Mouse (Mus musculus): ENCODE measurements around the gene Ddx19a. TPM values are rescaled to one million over a fixed set of nuclear protein-coding genes. Genes with fewer than 3 reads are reported as not detected.
"Not testable (repeated sequence)": the region's sequence is repeated elsewhere in the genome, so short reads cannot be mapped to it uniquely, and the experiment has no call there.

Ddx19a gene
- total RNA-seq, 1 experiment from 2014 or later = 45.6 TPM

GRCm38 (mm10) chr8:110950065-110950484 lies 47.5 kb downstream of the Ddx19a start:
- ATAC-seq (replicated peaks in 1 of 2; ENCODE audit: insufficient read depth in 1 of 2, low FRiP score in 2 of 2, low TSS enrichment in 1 of 2, low read depth in 1 of 2, poor library complexity in 2 of 2, severe bottlenecking in 2 of 2) = peak; percentile 27 to 38; a peak in 1 of 4 replicates

GRCm38 (mm10) chr8:110945716-110946115 lies 51.9 kb downstream of the Ddx19a start:
- ATAC-seq (replicated peaks in 1 of 2; ENCODE audit: insufficient read depth in 1 of 2, low FRiP score in 2 of 2, low TSS enrichment in 1 of 2, low read depth in 1 of 2, poor library complexity in 2 of 2, severe bottlenecking in 2 of 2) = no peak

DNA sequence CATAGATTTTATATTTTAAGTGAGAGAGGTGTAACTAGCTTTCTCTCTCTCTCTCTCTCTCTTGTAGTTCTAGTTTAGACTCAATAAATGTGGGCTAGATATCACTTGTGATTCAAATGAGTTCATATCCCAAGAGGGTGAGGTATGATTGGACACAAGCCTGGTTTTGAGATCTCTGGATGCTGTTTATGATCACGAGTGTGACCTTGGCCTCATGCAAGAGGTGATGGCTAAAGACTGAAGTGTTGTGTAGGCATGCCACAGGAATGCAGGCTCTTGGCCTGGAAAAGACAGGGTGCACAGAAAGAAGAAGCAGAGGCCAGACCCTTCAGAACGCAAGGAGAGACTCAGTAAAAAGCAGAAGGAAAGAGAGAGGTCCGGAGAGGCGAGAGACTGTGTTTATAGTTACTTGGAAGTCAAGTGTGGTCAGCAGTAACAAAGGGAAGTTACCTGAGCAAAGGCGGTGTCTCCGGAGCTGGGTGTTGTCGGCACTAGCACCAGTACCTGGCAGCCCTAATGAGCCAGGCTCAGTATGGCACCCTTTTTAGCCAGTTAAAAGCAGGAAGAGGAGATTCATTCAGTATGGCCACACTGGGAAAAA lies 53.2 kb downstream of the Ddx19a start:
- ATAC-seq (replicated peaks in 1 of 2; ENCODE audit: insufficient read depth in 1 of 2, low FRiP score in 2 of 2, low TSS enrichment in 1 of 2, low read depth in 1 of 2, poor library complexity in 2 of 2, severe bottlenecking in 2 of 2) = peak; percentile 64 to 84

DNA sequence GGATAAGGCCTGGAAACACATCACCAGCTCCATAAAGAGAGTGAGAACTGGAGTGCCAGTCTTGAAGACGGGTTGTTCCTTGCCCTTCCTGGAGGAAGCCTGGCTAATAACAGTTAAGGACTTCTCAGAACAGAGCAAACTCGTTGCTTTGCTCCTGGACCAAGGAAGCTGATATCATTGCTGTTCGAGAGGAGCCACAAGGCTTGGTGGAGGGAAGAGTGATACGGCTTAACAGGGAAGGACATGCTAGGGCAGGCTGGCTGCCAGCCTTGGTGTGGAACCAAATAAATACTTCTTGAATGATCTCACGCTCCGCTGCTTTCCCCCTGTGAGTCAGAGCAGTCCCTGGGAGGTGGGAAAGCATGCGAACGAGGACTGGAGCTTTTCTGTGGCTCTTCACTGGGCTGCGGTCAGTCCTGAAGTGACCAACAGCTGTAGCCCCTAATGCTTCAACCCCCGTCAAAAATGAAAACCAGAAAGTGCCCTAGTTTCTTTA lies 56.1 kb downstream of the Ddx19a start:
- ATAC-seq (replicated peaks in 1 of 2; ENCODE audit: insufficient read depth in 1 of 2, low FRiP score in 2 of 2, low TSS enrichment in 1 of 2, low read depth in 1 of 2, poor library complexity in 2 of 2, severe bottlenecking in 2 of 2) = no peak

DNA sequence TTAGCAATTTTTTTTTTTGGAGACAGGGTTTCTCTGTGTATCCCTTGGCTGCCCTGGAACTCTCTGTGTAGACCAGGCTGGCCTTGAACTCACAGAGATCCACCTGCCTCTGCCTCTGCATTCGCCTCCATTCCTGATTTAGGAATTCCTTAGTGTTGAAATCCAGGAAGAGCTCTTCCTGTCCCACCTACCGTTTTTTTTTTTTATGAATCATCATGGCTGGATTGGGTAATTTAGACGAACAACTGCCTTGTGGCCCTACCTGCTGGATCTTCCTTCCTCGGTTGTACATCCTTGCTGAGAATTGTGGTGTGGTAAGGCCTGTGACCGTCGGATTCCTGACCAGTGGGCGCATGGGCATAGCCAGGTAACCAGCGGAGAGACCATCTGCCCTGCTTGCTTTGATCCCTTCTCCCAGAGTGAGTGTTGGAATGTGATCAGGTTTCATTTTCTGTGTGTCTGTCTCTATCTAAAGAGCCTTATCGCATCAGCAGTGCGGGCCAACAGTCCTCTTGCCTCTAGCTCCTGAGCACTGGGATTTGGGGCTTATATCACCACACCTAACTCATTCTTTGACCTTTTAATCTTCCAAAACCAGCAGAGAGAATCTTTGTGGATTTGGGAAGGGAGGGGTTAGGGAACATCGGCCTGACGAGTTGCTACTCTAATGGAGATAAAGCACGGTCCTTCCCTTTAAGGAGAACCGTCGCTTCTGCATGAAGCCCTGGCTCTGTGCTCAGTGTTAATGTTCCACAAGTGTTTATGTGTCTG lies 56.7 kb downstream of the Ddx19a start:
- ATAC-seq (replicated peaks in 1 of 2; ENCODE audit: insufficient read depth in 1 of 2, low FRiP score in 2 of 2, low TSS enrichment in 1 of 2, low read depth in 1 of 2, poor library complexity in 2 of 2, severe bottlenecking in 2 of 2) = no peak

DNA sequence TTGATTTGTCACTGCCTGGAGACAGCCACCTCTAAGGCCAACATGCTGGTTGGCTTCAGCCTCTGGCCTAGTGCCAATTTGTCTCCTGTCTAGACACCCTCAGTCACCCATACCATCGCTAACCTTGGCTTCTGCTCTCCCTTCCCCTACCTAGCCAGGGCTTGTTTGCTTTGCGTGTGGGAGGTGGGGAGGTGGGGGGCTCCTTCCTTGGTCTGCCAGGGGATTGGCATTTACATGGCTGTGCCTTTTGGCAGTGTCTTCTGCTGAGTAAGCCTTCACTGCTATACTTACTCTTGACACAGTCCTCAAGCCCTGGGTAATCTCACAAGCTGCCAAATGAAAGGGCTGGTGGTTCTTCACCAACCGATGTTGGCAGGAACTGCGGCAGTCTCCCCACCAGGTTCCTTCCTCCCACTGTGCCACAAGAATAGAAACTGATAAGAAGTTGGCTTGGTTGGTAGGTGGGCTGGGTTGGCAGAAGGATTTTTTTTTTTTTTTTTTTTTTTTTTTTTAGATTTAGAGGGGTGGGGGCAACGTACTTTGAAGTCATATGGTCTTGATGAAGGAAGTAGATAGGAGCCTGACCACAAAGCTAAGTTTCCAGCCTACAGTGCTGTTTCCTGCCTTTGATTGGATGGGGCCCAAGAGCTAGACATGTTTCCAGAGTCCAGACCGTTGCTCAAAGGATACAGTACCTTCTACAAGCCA lies 58.6 kb downstream of the Ddx19a start:
- ATAC-seq (replicated peaks in 1 of 2; ENCODE audit: insufficient read depth in 1 of 2, low FRiP score in 2 of 2, low TSS enrichment in 1 of 2, low read depth in 1 of 2, poor library complexity in 2 of 2, severe bottlenecking in 2 of 2) = peak; percentile 90 to 91

GRCm38 (mm10) chr8:110936217-110936616 lies 61.4 kb downstream of the Ddx19a start:
- ATAC-seq (replicated peaks in 1 of 2; ENCODE audit: insufficient read depth in 1 of 2, low FRiP score in 2 of 2, low TSS enrichment in 1 of 2, low read depth in 1 of 2, poor library complexity in 2 of 2, severe bottlenecking in 2 of 2) = no peak

DNA sequence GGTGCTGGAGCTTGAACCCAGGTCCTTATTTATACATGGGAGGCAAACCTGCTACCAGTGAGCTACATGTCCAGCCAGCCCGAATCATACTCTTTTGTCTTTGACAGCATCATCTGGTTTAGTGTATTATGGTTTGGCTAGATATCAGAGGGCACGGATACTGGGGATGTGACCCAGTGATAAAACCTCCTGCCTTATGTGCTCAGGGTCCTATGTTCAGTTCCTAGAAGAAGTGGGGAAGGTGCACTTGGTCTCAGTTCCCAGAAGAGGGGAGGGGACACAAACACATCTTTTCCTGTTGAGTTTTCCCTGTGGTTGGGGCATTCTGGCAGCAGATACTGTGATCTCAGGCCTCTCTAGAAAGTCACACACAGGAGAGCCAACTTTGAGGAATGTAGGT lies 64.3 kb downstream of the Ddx19a start:
- ATAC-seq (replicated peaks in 1 of 2; ENCODE audit: insufficient read depth in 1 of 2, low FRiP score in 2 of 2, low TSS enrichment in 1 of 2, low read depth in 1 of 2, poor library complexity in 2 of 2, severe bottlenecking in 2 of 2) = no peak

- ATAC-seq (replicated peaks in 1 of 2; ENCODE audit: insufficient read depth in 1 of 2, low FRiP score in 2 of 2, low TSS enrichment in 1 of 2, low read depth in 1 of 2, poor library complexity in 2 of 2, severe bottlenecking in 2 of 2) = no peak
These were observed 65.2 kb downstream of the Ddx19a start for GRCm38 (mm10) chr8:110932444-110932843.

DNA sequence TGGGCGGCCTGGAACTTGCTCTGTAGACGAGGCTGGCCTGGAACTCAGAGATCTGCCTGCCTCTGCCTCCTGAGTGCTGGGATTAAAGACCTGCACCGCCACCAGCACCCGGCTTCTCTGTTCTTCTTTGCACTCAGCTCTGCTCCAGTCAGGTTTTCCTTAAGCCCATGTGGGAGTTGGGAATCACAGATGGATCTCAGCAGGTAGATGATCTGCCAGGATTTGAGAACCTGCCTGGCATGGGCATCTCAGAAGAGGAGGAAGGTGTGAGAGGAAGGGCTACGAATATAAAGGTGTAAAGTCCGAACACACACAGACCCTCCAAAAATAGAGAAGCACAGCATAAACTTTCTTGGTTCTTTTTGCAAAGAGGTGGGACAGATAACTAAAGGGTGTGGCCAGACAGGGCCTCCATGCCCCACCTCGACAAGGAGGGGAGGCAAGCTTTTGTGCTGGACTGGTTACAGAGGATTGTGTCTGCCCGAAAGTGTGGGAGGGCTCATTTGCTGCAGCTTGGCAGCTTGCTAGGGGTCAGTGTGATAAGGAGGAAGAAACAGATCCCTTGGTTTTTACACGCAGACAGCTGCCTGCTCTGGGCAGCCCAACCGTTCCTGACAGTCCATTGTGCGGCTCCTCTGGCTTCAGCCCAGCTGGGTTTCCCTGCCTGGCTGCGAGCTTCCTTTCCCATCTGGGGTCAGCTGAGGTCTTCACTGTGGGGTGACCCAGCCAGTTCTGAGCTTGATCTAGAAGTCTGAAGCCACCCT lies 66.2 kb downstream of the Ddx19a start:
- peak; percentile 31 to 53 for ATAC-seq (replicated peaks in 1 of 2; ENCODE audit: insufficient read depth in 1 of 2, low FRiP score in 2 of 2, low TSS enrichment in 1 of 2, low read depth in 1 of 2, poor library complexity in 2 of 2, severe bottlenecking in 2 of 2)

DNA sequence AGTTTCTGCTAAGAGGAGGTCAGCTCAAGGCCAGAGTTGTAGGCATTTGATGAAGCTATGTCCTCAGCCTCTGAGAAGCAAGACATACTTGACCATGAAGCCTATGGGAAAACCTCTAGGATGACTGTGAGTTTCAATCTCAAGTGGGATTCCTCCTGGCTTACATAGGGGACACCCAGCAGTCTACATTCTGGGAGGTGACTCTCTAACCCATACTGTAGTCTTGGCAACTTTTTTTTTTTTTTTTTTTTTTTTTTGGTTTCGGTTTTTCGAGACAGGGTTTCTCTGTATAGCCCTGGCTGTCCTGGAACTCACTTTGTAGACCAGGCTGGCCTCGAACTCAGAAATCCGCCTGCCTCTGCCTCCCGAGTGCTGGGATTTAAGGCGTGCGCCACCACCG lies 67.9 kb downstream of the Ddx19a start:
- ATAC-seq (replicated peaks in 1 of 2; ENCODE audit: insufficient read depth in 1 of 2, low FRiP score in 2 of 2, low TSS enrichment in 1 of 2, low read depth in 1 of 2, poor library complexity in 2 of 2, severe bottlenecking in 2 of 2) = not testable (repeated sequence)

DNA sequence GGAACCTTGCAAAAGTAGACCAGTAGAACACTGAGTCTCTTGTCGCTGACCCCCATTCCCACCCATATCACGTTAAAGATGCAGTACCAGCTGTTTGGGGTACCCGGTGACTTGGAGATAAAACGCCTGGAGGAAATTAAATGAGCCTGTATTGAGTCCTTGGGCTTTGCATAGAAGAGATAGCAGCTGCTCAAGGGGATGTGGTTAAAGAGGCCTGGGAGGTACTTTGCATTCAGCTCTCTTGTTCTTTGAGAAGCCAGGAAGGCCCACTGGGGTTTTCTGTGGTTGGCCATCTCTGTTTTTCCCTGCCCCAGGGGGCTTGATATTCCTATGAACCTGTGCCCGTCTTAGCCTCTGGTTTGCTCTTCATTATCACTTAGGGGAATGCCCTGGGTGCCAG lies 68.5 kb downstream of the Ddx19a start:
- peak; percentile 71 to 86 for ATAC-seq (replicated peaks in 1 of 2; ENCODE audit: insufficient read depth in 1 of 2, low FRiP score in 2 of 2, low TSS enrichment in 1 of 2, low read depth in 1 of 2, poor library complexity in 2 of 2, severe bottlenecking in 2 of 2)

DNA sequence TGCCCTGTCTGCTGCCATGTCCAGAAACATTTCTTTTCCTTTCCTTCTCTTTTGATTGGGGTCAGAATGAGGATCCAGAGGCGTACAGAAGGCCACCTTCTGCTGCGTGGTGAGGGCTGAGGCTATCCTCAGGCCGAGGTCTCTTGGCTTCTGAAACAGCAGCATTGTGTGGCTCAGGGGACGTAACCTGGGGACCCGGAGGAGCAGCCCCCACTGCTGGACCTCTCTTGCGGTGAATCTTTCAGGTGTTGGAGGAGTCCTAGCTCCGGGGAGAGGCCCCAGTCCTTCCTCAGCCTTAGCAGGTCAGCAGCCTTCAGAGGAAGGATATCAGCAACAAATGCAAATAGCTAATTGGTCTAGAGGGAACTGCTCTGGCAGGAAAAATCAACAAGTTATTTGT lies 69.2 kb downstream of the Ddx19a start:
- no peak for ATAC-seq (replicated peaks in 1 of 2; ENCODE audit: insufficient read depth in 1 of 2, low FRiP score in 2 of 2, low TSS enrichment in 1 of 2, low read depth in 1 of 2, poor library complexity in 2 of 2, severe bottlenecking in 2 of 2)

DNA sequence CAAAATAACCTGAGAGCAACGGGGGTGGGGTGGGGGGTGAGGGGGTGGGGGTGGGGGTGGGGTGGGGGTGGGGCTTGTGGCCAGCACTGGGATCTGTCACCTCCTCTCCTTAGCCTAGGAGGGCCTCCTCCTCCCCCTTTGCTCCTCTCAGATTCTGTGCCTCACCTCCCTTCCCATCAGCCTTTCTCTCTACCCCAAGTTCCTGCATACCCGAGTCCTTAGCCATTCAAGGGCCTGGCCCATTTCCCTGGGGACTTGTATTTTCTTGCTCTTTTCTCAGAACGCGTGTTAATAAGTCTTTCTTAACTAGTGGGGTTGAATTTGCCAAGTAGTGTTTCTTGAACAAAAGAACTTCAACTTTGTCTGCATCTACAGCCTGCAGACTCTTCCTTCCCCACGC lies 70.9 kb downstream of the Ddx19a start:
- ATAC-seq (replicated peaks in 1 of 2; ENCODE audit: insufficient read depth in 1 of 2, low FRiP score in 2 of 2, low TSS enrichment in 1 of 2, low read depth in 1 of 2, poor library complexity in 2 of 2, severe bottlenecking in 2 of 2) = no peak

- no peak for ATAC-seq (replicated peaks in 1 of 2; ENCODE audit: insufficient read depth in 1 of 2, low FRiP score in 2 of 2, low TSS enrichment in 1 of 2, low read depth in 1 of 2, poor library complexity in 2 of 2, severe bottlenecking in 2 of 2)
These were observed 71.9 kb downstream of the Ddx19a start for GRCm38 (mm10) chr8:110925691-110926140.

All from hematopoietic stem cell, adult 5-6 weeks (primary cell).